Comparison of ENCODE assay signal across 16 mouse cellular contexts in the genomic region with DNA sequence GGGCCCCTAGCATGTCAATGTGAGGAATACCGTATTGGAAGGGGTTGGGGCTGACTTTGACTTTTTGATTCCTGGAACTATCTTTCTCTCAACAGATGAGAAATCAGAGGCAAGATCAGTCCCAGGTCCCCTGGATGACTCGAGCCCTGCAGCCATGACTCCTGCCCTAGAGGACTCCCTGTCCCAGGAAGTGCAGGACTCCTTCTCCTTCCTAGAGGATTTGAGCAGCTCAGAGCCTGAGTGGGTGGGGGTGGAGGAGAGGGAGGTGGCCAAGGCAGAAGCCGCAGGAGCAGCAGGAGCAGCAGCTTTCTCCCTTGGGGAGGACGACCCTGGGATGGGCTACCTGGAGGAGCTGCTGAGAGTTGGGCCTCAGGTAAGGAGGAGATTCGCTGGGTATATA. TPM values are rescaled to one million over a fixed set of nuclear protein-coding genes. Genes with fewer than 3 reads are reported as not detected.
DNase-seq lines count a peak whose midpoint lies in the region.
"Had no signal": no experiment of that assay in that cellular context is flagged by ENCODE, and none has a peak within 500 bp of the region (broad histone marks: within the 10 kb centered on the region; RNA-seq: fewer than 3 reads in every experiment).

No protein-coding gene starts in this region.

- peak; percentile 91 for DNase-seq in heart, adult 11 months
- DNase-seq in heart, embryonic 10.5 days (ENCODE audit: low spot score) = no peak
- DNase-seq: adrenal gland, adult 2 months; adrenal gland, adult 8-10 months; adrenal gland, postnatal 10 days; adrenal gland, postnatal 14 days; adrenal gland, postnatal 25 days; adrenal gland, postnatal 36 days; B cell, adult 2 months; cerebellum, adult 11 months; cerebellum, adult 11-12 months; cerebellum, adult 18-20 months; cerebellum, adult 2 months had no signal

- no peak overlapping the region for H3K27ac ChIP-seq in heart, embryonic 10.5 days

- 0 out of 2 replicates have a peak, but pooled peaks cover 5% of the 10 kb centered on the region for H3K4me1 ChIP-seq in heart, embryonic 10.5 days

- H3K36me3 ChIP-seq in heart, embryonic 10.5 days = no peaks in the 10 kb centered on the region
- H3K36me3 ChIP-seq: G1E had no signal

- H3K4me3 ChIP-seq in heart, embryonic 10.5 days = no peak overlapping the region

- peaks cover 14% of the 10 kb centered on the region; the same call in 1 of the 2 replicates for H3K27me3 ChIP-seq in heart, embryonic 10.5 days (ENCODE audit: insufficient read depth, poor library complexity, severe bottlenecking)
- H3K27me3 ChIP-seq: CH12.LX had no signal

- 74% methylated on average over 5 of the region's 5 CpGs for WGBS in heart, embryonic 10.5 days

- H3K9me3 ChIP-seq in heart, embryonic 10.5 days = no peaks in the 10 kb centered on the region
- H3K9me3 ChIP-seq: G1E had no signal

RNA-seq across cellular contexts. Expression of gene Usf1, which starts 3.9 kb away (rescaled TPM):
- 65.2 and 70.9 TPM in 2 replicates for polyA plus RNA-seq in heart, embryonic 10.5 days (2016; fragmentation: Nextera tagmentation; extraction: Ambion mirVana)

RNA-seq across cellular contexts. Expression of gene Tstd1, which starts 11.4 kb away (rescaled TPM):
- polyA plus RNA-seq in heart, embryonic 10.5 days (2016; fragmentation: Nextera tagmentation; extraction: Ambion mirVana) = 2.6 and 4.0 TPM in 2 replicates

RNA-seq across cellular contexts. Expression of gene Arhgap30, which starts 18.5 kb away (rescaled TPM):
- polyA plus RNA-seq in heart, embryonic 10.5 days (2016; fragmentation: Nextera tagmentation; extraction: Ambion mirVana) = 0.41 and 0.95 TPM in 2 replicates
- polyA plus RNA-seq: Patski had no signal

RNA-seq across cellular contexts. Expression of gene F11r, which starts 30.1 kb away (rescaled TPM):
- 76.9 and 78.6 TPM in 2 replicates for polyA plus RNA-seq in heart, embryonic 10.5 days (2016; fragmentation: Nextera tagmentation; extraction: Ambion mirVana)
- polyA plus RNA-seq: G1E had no signal

RNA-seq across cellular contexts. Expression of gene Nectin4, which starts 37.4 kb away (rescaled TPM):
- polyA plus RNA-seq in heart, embryonic 10.5 days (2016; fragmentation: Nextera tagmentation; extraction: Ambion mirVana) = 0.38 and 1.3 TPM in 2 replicates
